Mouse (Mus musculus) midbrain, postnatal 0 days (tissue): ENCODE measurements around the gene Dtnb. TPM values are rescaled to one million over a fixed set of nuclear protein-coding genes. Genes with fewer than 3 reads are reported as not detected.

Source experiments
- ATAC-seq: fragments of 200-750 bp; cut with Nextera tagmentation; 2 replicates; pipeline ENCODE4 v1.8.0; 2017; ENCODE audit warnings: moderate number of reproducible peaks, mild to moderate bottlenecking, moderate TSS enrichment, moderate library complexity; ENCODE audit not compliant: low FRiP score
- DNase-seq: peaks from one replicate; pipeline ENCODE4 v3.0.0-alpha.2; 2015; ENCODE audit warnings: low spot score
- H3K27ac ChIP-seq: fragments of 300-500 bp; sonication (generic); 2 replicates; pipeline ENCODE4 v1.5.1; 2014; ENCODE audit warnings: low read depth, mild to moderate bottlenecking, low read length, mixed read lengths
- H3K27me3 ChIP-seq: fragments of 300-500 bp; sonication (generic); 2 replicates; pipeline ENCODE4 v1.6.1; 2014; ENCODE audit warnings: low read length, control low read depth, mixed read lengths; ENCODE audit not compliant: insufficient read depth
- H3K36me3 ChIP-seq: fragments of 300-500 bp; sonication (generic); 2 replicates; pipeline ENCODE4 v1.6.1; 2014; ENCODE audit warnings: low read length, control low read depth, mixed read lengths; ENCODE audit not compliant: insufficient read depth
- H3K4me1 ChIP-seq: fragments of 300-500 bp; sonication (generic); 2 replicates; pipeline ENCODE4 v1.6.1; 2014; ENCODE audit warnings: mild to moderate bottlenecking, control low read depth, antibody characterized with exemption, low read length, mixed read lengths; ENCODE audit not compliant: insufficient read depth
- H3K4me2 ChIP-seq: fragments of 300-500 bp; sonication (generic); 2 replicates; pipeline ENCODE4 v1.6.1; 2014; ENCODE audit warnings: low read depth, mild to moderate bottlenecking, low read length, mixed read lengths; ENCODE audit not compliant: poor library complexity, severe bottlenecking
- H3K4me3 ChIP-seq: fragments of 300-500 bp; sonication (generic); 2 replicates; pipeline ENCODE4 v1.5.1; 2014; ENCODE audit warnings: low read depth, mild to moderate bottlenecking, low read length, moderate library complexity
- H3K9ac ChIP-seq: fragments of 300-500 bp; sonication (generic); replicated peaks from 2 replicates; pipeline ENCODE4 v1.6.1; 2014; ENCODE audit warnings: mild to moderate bottlenecking, low read length, moderate library complexity, mixed read lengths; ENCODE audit not compliant: poor library complexity, severe bottlenecking
- H3K9me3 ChIP-seq: fragments of 300-500 bp; sonication (generic); 2 replicates; pipeline ENCODE4 v1.6.1; 2016; ENCODE audit warnings: low read length, control low read depth
- CTCF ChIP-seq: IDR thresholded peaks from 2 replicates; pipeline ENCODE4 v1.5.1; 2016; ENCODE audit warnings: antibody characterized with exemption, mild to moderate bottlenecking
- WGBS: fragments of 180-500 bp; shearing (Covaris S2); extraction: QIAGEN DNeasy Blood & Tissue Kit; methylation state at CpG from one replicate; pipeline ENCODE4 v1.1.7; 2014; 5-methylcytosine and 5-hydroxymethylcytosine counted together
- polyA plus RNA-seq: library from polyadenylated mRNA; unstranded; fragments of >200 nt; fragmentation: Nextera tagmentation; extraction: Ambion mirVana; gene quantifications from 2 replicates; pipeline ENCODE4 v1.2.1, GENCODE M21; 2015
- total RNA-seq: library from RNA; depleted of rRNA; stranded (reverse); fragments of >200 nt; gene quantifications from 2 replicates; pipeline ENCODE4 v1.2.3, GENCODE M21; 2014

The Dtnb gene
- total and polyA plus RNA-seq, 2 experiments from 2014 or later = 52.0 to 57.3 TPM

DNA sequence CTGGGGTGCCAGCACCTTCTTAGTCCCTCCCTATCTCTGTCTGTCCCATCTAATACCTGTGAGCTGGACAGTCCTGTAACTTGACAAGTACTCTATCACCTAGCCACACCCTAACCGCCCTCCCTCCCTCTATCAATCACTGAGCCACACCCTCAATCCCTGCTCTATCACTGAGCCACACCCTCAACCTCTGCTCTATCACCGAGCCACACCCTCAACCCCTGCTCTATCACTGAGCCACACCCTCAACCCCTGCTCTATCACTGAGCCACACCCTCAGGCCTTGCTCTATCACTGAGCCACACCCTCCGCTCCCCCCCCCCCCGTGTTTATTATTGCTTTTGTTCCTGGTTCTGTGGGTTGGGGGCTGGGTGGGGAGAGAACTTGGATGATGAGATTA, 223.4 kb downstream of the Dtnb start:
- Histone ChIP-seq H3K4me2 (no peak overlapping the region), H3K27me3 (no peaks in the 10 kb centered on the region), H3K4me3 (no peak overlapping the region), H3K27ac (no peak overlapping the region), H3K9me3 (no peaks in the 10 kb centered on the region), H3K36me3 (no peaks in the 10 kb centered on the region), H3K4me1 (no peaks in the 10 kb centered on the region), H3K9ac (no peak overlapping the region)
- WGBS = 51% methylated on average over 4 of the region's 4 CpGs
- no peak for ATAC-seq
- DNase-seq = no peak
- no peak for TF ChIP-seq CTCF

DNA sequence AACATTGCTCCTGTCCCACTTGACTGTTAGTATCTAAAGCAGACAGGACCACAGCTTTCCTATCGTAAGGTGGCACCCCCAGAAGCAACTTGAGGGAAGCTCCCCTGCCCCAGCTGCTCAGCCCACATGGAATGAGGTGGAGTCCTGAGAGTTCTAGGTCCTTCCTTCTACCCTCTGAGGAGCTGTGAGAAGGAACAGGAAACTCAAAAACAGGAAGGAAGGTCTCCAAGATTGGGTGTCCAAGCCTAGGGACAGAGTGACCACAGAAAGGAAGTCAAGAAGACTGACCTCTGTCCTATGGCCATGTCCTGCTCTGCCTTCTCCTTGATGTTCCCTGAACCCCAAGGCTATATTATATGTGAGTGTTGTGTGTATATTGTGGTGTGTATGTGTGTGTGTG, 227.4 kb downstream of the Dtnb start:
- Histone ChIP-seq H3K36me3 (no peaks in the 10 kb centered on the region), H3K4me1 (no peaks in the 10 kb centered on the region), H3K9ac (no peak overlapping the region), H3K27me3 (no peaks in the 10 kb centered on the region), H3K4me2 (no peak overlapping the region), H3K27ac (no peak overlapping the region), H3K9me3 (no peaks in the 10 kb centered on the region), H3K4me3 (no peak overlapping the region)
- WGBS = 94% methylated on average over 1 of the region's 1 CpGs
- no peak for ATAC-seq
- DNase-seq = no peak
- TF ChIP-seq CTCF = no peak

DNA sequence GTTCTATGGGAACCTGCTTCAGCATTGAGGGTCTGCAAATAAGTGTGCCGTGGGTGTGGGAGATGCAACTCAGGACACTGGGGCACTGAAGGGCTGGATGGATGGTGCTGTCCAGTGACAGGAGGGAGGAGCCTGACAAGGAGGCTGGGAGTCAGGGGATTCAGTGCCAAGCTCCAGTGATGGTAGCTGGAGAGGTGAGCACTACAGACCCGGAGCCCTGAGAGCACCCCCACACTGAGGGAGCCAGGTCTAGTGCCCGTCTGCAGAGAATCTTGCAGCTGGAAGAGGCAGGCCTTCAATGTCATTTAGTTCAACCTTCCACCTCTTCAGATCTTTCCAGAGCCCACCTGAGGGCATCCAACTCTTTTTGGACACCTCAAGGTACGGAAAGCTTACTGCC, 233.7 kb downstream of the Dtnb start, which contains the start of gene Dnmt3a:
TSS of gene Dnmt3a (plus strand) at position 156 of the 400 bp plus-strand sequence.
- ATAC-seq (peak; percentile 14; the same call in 1 of the 2 replicates), DNase-seq (no peak)
- H3K4me3 ChIP-seq = peak within 1 kb of the TSS; percentile 90
- H3K36me3 ChIP-seq = no peaks in the 10 kb centered on the region
- peaks cover 21% of the 10 kb centered on the region for H3K4me1 ChIP-seq
- H3K27me3 ChIP-seq = no peaks in the 10 kb centered on the region
- WGBS = 17% methylated on average over 4 of the region's 4 CpGs
- H3K27ac ChIP-seq = peak within 1 kb of the TSS; percentile 94
- no peaks in the 10 kb centered on the region for H3K9me3 ChIP-seq
- H3K9ac ChIP-seq = peak within 1 kb of the TSS; percentile 96
- H3K4me2 ChIP-seq = peak within 1 kb of the TSS; percentile 82
- TF ChIP-seq CTCF = no peak

DNA sequence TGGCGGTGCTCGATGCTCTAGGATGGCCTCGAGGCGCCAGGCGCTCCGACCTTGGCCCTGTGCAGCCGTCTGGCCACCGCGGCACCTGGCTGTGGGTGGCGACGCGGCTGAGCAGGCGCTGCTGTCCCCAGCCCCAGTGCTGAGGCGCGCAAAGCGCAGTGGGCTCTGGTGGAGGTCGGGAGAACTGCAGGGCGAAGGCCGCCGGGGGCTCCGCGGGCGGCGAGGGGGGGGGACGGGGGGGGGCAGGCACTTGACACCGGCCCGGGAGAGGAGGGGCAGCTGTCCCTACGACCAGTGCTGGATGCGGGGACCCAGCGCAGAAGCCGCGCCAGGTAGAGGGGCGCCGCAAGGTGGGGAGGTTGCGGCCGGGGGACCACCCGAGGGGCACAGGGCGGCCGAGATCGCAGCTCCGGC, 234.1 kb downstream of the Dtnb start:
- Histone ChIP-seq H3K4me3 (peak overlapping the region; percentile 90), H3K36me3 (no peaks in the 10 kb centered on the region), H3K27me3 (no peaks in the 10 kb centered on the region), H3K27ac (peak overlapping the region; percentile 94), H3K9me3 (no peaks in the 10 kb centered on the region), H3K4me2 (peak overlapping the region; percentile 82), H3K9ac (peak overlapping the region; percentile 96), H3K4me1 (peaks cover 25% of the 10 kb centered on the region)
- under 1% methylated on average over 26 of the region's 41 CpGs for WGBS
- DNase-seq = peak; percentile 79
- peak; percentile 81 for ATAC-seq
- TF ChIP-seq CTCF = peak; percentile 82

DNA sequence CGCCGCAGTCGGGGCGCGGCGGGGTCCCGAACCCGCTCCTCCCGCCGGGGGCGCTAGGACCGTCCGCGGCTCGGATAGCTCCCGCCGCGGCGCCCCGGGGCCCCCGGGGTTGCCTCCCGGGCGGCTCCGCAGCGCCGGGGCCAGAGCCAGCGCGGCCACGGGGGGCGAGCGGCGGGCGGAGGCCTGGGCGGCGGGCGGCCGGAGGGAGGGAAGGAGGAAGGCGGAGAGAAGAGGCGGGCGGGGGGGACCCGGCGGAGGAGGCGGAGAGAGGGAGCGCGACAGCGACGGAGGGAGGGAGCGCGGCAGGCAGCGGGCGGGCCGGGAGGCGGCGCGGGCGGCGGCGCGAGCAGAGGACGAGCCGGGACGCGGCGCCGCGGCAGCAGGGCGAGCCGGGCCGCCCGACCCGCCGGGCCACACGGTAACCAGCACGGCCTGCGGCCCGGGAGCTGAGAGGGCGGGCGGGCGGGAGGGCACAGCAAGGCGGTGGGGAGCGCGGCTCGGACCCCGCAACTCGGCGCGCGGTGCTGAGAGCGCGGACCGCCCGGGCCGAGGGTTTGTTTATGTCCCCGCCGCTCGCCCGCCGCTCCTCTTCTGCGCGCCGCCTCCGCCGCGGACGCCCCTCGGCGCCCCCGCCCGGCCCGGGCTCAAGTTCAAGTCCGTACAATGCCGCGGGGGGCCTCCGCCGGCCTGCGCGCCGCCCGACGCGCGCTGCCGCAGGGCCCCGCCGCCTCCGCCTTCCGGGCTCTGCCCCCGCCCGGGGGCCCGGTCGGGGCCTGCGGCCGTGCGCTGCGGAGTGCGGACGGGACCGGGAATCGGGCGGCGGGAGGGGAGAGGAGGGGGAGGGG, 234.7 kb downstream of the Dtnb start:
- peak overlapping the region; percentile 94 for H3K27ac ChIP-seq
- peak overlapping the region; percentile 82 for H3K4me2 ChIP-seq
- H3K4me3 ChIP-seq = peak overlapping the region; percentile 90
- no peak for TF ChIP-seq CTCF
- peak overlapping the region; percentile 96 for H3K9ac ChIP-seq
- H3K36me3 ChIP-seq = no peaks in the 10 kb centered on the region
- no peaks in the 10 kb centered on the region for H3K9me3 ChIP-seq
- no peaks in the 10 kb centered on the region for H3K27me3 ChIP-seq
- DNase-seq (peak; percentile 74), ATAC-seq (peak; percentile 61)
- peaks cover 30% of the 10 kb centered on the region for H3K4me1 ChIP-seq
- under 1% methylated on average over 45 of the region's 141 CpGs for whole genome bisulfite sequencing
